Mouse (Mus musculus) stomach, embryonic 15.5 days (tissue): ENCODE results near the gene Krt8. TPM values are rescaled to one million over a fixed set of nuclear protein-coding genes. Genes with fewer than 3 reads are reported as not detected.
"Not testable (repeated sequence)": the region's sequence is repeated elsewhere in the genome, so short reads cannot be mapped to it uniquely, and the experiment has no call there.

ENCODE experiments used
- ATAC-seq: fragments of 200-750 bp; cut with Nextera tagmentation; 2 replicates; pipeline ENCODE4 v1.8.0; 2017; ENCODE audit warnings: low read depth, moderate number of reproducible peaks, moderate TSS enrichment; ENCODE audit not compliant: insufficient read depth, low FRiP score
- H3K27ac ChIP-seq: fragments of 300-500 bp; sonication (generic); 2 replicates; pipeline ENCODE4 v1.5.1; 2015; ENCODE audit warnings: mild to moderate bottlenecking, inconsistent platforms
- H3K27me3 ChIP-seq: fragments of 300-500 bp; sonication (generic); replicated peaks from 2 replicates; pipeline ENCODE4 v1.6.1; 2015; ENCODE audit warnings: inconsistent platforms
- H3K36me3 ChIP-seq: fragments of 300-500 bp; sonication (generic); 2 replicates; pipeline ENCODE4 v1.6.1; 2015; ENCODE audit warnings: inconsistent platforms
- H3K4me1 ChIP-seq: fragments of 300-500 bp; sonication (generic); 2 replicates; pipeline ENCODE4 v1.6.1; 2015; ENCODE audit warnings: inconsistent platforms
- H3K4me2 ChIP-seq: fragments of 300-500 bp; sonication (generic); 2 replicates; pipeline ENCODE4 v1.6.1; 2015; ENCODE audit warnings: mild to moderate bottlenecking, inconsistent platforms
- H3K4me3 ChIP-seq: fragments of 300-500 bp; sonication (generic); replicated peaks from 2 replicates; pipeline ENCODE4 v1.5.1; 2015; ENCODE audit warnings: inconsistent platforms
- H3K9ac ChIP-seq: fragments of 300-500 bp; sonication (generic); 2 replicates; pipeline ENCODE4 v1.6.1; 2015; ENCODE audit warnings: inconsistent platforms
- H3K9me3 ChIP-seq: fragments of 300-500 bp; sonication (generic); 2 replicates; pipeline ENCODE4 v1.6.1; 2016; ENCODE audit warnings: inconsistent platforms
- WGBS: fragments of 180-500 bp; shearing (Covaris S2); methylation state at CpG from one replicate; pipeline ENCODE4 v1.1.7; 2015; 5-methylcytosine and 5-hydroxymethylcytosine counted together
- polyA plus RNA-seq: library from polyadenylated mRNA; unstranded; fragments of >200 nt; fragmentation: Nextera tagmentation; extraction: Ambion mirVana; gene quantifications from 2 replicates; pipeline ENCODE4 v1.2.1, GENCODE M21; 2015

Gene Krt8
- polyA plus RNA-seq, 1 experiment from 2014 or later = 916 TPM

GRCm38 (mm10) chr15:102006317-102006716 lies 2.0 kb upstream of the Krt8 start:
- Histone ChIP-seq H3K27me3 (0 out of 2 replicates have a peak, but pooled peaks cover 14% of the 10 kb centered on the region), H3K4me2 (peak overlapping the region; percentile 34), H3K9me3 (no peaks in the 10 kb centered on the region), H3K9ac (no peak overlapping the region), H3K27ac (peak overlapping the region; percentile 87), H3K4me1 (peaks cover 52% of the 10 kb centered on the region), H3K4me3 (no peak overlapping the region), H3K36me3 (no peaks in the 10 kb centered on the region)
- peak; percentile 37 for ATAC-seq
- WGBS = 41% methylated on average over 11 of the region's 11 CpGs

GRCm38 (mm10) chr15:102005290-102005689 lies 1.0 kb upstream of the Krt8 start:
- peak overlapping the region; percentile 87 for H3K27ac ChIP-seq
- 51% methylated on average over 4 of the region's 4 CpGs for WGBS
- no peak overlapping the region for H3K4me3 ChIP-seq
- H3K4me1 ChIP-seq = peaks cover 49% of the 10 kb centered on the region
- 0 out of 2 replicates have a peak, but pooled peaks cover 14% of the 10 kb centered on the region for H3K27me3 ChIP-seq
- H3K36me3 ChIP-seq = no peaks in the 10 kb centered on the region
- no peak overlapping the region for H3K9ac ChIP-seq
- no peak for ATAC-seq
- no peaks in the 10 kb centered on the region for H3K9me3 ChIP-seq
- no peak overlapping the region; the same call in 1 of the 2 replicates for H3K4me2 ChIP-seq

- Histone ChIP-seq H3K4me3 (peak overlapping the region; percentile 43), H3K4me2 (peak overlapping the region; percentile 52), H3K9ac (peak overlapping the region; percentile 39), H3K27ac (peak overlapping the region; percentile 76), H3K4me1 (peaks cover 40% of the 10 kb centered on the region), H3K9me3 (no peaks in the 10 kb centered on the region), H3K27me3 (0 out of 2 replicates have a peak, but pooled peaks cover 14% of the 10 kb centered on the region), H3K36me3 (peaks cover 7% of the 10 kb centered on the region; the same call in 1 of the 2 replicates)
- 23% methylated on average over 12 of the region's 12 CpGs for WGBS
- no peak for ATAC-seq
Observed at GRCm38 (mm10) chr15:102003516-102003915, 766 bp downstream of the Krt8 start.

GRCm38 (mm10) chr15:102002646-102003488 lies 1.4 kb downstream of the Krt8 start:
- peak; percentile 63 for ATAC-seq
- WGBS = 10% methylated on average over 34 of the region's 34 CpGs

GRCm38 (mm10) chr15:101999676-102000335 lies 4.5 kb downstream of the Krt8 start:
- ATAC-seq = no peak
- Histone ChIP-seq H3K4me3 (no peak overlapping the region), H3K9me3 (no peaks in the 10 kb centered on the region), H3K27ac (no peak overlapping the region), H3K4me2 (no peak overlapping the region), H3K27me3 (0 out of 2 replicates have a peak, but pooled peaks cover 13% of the 10 kb centered on the region), H3K4me1 (peaks cover 14% of the 10 kb centered on the region; the same call in 1 of the 2 replicates), H3K36me3 (peaks cover 7% of the 10 kb centered on the region; the same call in 1 of the 2 replicates), H3K9ac (no peak overlapping the region)
- WGBS = 87% methylated on average over 11 of the region's 11 CpGs

More at GRCm38 (mm10) chr15:102002646-102003488, 1.4 kb downstream of the Krt8 start:
- Histone ChIP-seq H3K27me3 (0 out of 2 replicates have a peak, but pooled peaks cover 14% of the 10 kb centered on the region), H3K27ac (peak overlapping the region; percentile 76), H3K4me2 (peak overlapping the region; percentile 52), H3K4me1 (peaks cover 34% of the 10 kb centered on the region), H3K9ac (peak overlapping the region; percentile 39), H3K9me3 (no peaks in the 10 kb centered on the region), H3K4me3 (peak overlapping the region; percentile 43), H3K36me3 (peaks cover 7% of the 10 kb centered on the region; the same call in 1 of the 2 replicates)

GRCm38 (mm10) chr15:101999156-101999555 lies 5.1 kb downstream of the Krt8 start:
- Histone ChIP-seq H3K9ac (no peak overlapping the region), H3K27ac (no peak overlapping the region), H3K4me1 (peaks cover 12% of the 10 kb centered on the region; the same call in 1 of the 2 replicates), H3K36me3 (peaks cover 7% of the 10 kb centered on the region; the same call in 1 of the 2 replicates), H3K4me2 (no peak overlapping the region), H3K4me3 (no peak overlapping the region), H3K9me3 (no peaks in the 10 kb centered on the region), H3K27me3 (0 out of 2 replicates have a peak, but pooled peaks cover 11% of the 10 kb centered on the region)
- WGBS = 84% methylated on average over 11 of the region's 11 CpGs
- no peak for ATAC-seq

GRCm38 (mm10) chr15:101996450-101997078 lies 7.7 kb downstream of the Krt8 start:
- H3K9ac ChIP-seq, H3K4me3 ChIP-seq, H3K36me3 ChIP-seq, H3K4me2 ChIP-seq, H3K4me1 ChIP-seq, H3K9me3 ChIP-seq, H3K27me3 ChIP-seq, ATAC-seq: not testable (repeated sequence)
- 73% methylated on average over 11 of the region's 11 CpGs for WGBS
- peak overlapping the region; percentile 66; the same call in 1 of the 2 replicates for H3K27ac ChIP-seq

- H3K9ac ChIP-seq = no peak overlapping the region
- peaks cover 7% of the 10 kb centered on the region; the same call in 1 of the 2 replicates for H3K36me3 ChIP-seq
- no peak overlapping the region for H3K4me2 ChIP-seq
- H3K9me3 ChIP-seq = no peaks in the 10 kb centered on the region
- H3K4me1 ChIP-seq = no peaks in the 10 kb centered on the region
- no peak overlapping the region for H3K4me3 ChIP-seq
- H3K27ac ChIP-seq = peak overlapping the region; percentile 66; the same call in 1 of the 2 replicates
- ATAC-seq = peak; percentile 72
- no peaks in the 10 kb centered on the region for H3K27me3 ChIP-seq
- 64% methylated on average over 4 of the region's 4 CpGs for WGBS
Observed at GRCm38 (mm10) chr15:101995484-101996236, 8.6 kb downstream of the Krt8 start.

- Histone ChIP-seq H3K4me3 (no peak overlapping the region), H3K4me1 (no peaks in the 10 kb centered on the region), H3K27me3 (no peaks in the 10 kb centered on the region), H3K9ac (no peak overlapping the region), H3K4me2 (0 out of 2 replicates have a peak overlapping the region, but pooled peaks have one; percentile 6), H3K36me3 (peaks cover 7% of the 10 kb centered on the region; the same call in 1 of the 2 replicates), H3K27ac (peak overlapping the region; percentile 66; the same call in 1 of the 2 replicates), H3K9me3 (no peaks in the 10 kb centered on the region)
- 55% methylated on average over 6 of the region's 6 CpGs for WGBS
- peak; percentile 68 for ATAC-seq
Observed at GRCm38 (mm10) chr15:101994365-101994764, 9.9 kb downstream of the Krt8 start.

GRCm38 (mm10) chr15:101990946-101991345 lies 13.3 kb downstream of the Krt8 start:
- H3K4me2 ChIP-seq = no peak overlapping the region
- no peak overlapping the region for H3K9ac ChIP-seq
- no peak for ATAC-seq
- no peaks in the 10 kb centered on the region for H3K27me3 ChIP-seq
- H3K4me3 ChIP-seq = no peak overlapping the region
- 74% methylated on average over 6 of the region's 6 CpGs for WGBS
- H3K4me1 ChIP-seq = no peaks in the 10 kb centered on the region
- H3K9me3 ChIP-seq = no peaks in the 10 kb centered on the region
- no peak overlapping the region for H3K27ac ChIP-seq
- no peaks in the 10 kb centered on the region for H3K36me3 ChIP-seq

- Histone ChIP-seq H3K9ac (no peak overlapping the region), H3K4me2 (no peak overlapping the region), H3K27me3 (no peaks in the 10 kb centered on the region), H3K4me1 (0 out of 2 replicates have a peak, but pooled peaks cover 2% of the 10 kb centered on the region), H3K36me3 (no peaks in the 10 kb centered on the region), H3K9me3 (no peaks in the 10 kb centered on the region), H3K4me3 (no peak overlapping the region), H3K27ac (no peak overlapping the region)
- ATAC-seq = no peak
- WGBS = 65% methylated on average over 8 of the region's 8 CpGs
Observed at GRCm38 (mm10) chr15:101988714-101989113, 15.6 kb downstream of the Krt8 start.
